Mouse (Mus musculus) thymus, adult 2 months (tissue): Measurements from ENCODE around the gene Coro2b.

Experiments
- CTCF ChIP-seq: fragments of 200-500 bp; IDR thresholded peaks from 2 replicates; pipeline ENCODE4 v1.5.1; 2012; ENCODE audit warnings: mild to moderate bottlenecking, control low read depth, low read length, moderate library complexity, borderline replicate concordance; ENCODE audit not compliant: control insufficient read depth, poor library complexity, insufficient read depth; ENCODE audit errors: extremely low read depth
- POLR2A ChIP-seq: fragments of 200-500 bp; IDR thresholded peaks from 2 replicates; pipeline ENCODE4 v1.6.1; 2012; ENCODE audit warnings: mild to moderate bottlenecking, low read length, control low read depth, moderate library complexity; ENCODE audit not compliant: control insufficient read depth, poor library complexity, insufficient read depth; ENCODE audit errors: extremely low read depth

- TF ChIP-seq CTCF (no peak), POLR2A (no peak)
Observed at GRCm38 (mm10) chr9:62520933-62521332, 15.9 kb downstream of the Coro2b start.
